Mouse (Mus musculus): ENCODE data around the gene Itprip. TPM values are rescaled to one million over a fixed set of nuclear protein-coding genes. Genes with fewer than 3 reads are reported as not detected.

Gene Itprip
- polyA plus RNA-seq (2015; fragmentation: Nextera tagmentation; extraction: Ambion mirVana), result 3.6 and 7.8 TPM in 2 replicates

GRCm38 (mm10) chr19:47919126-47919965, at the start of gene Itprip, which contains the start of gene Cfap43:
Gene Itprip (minus strand): TSS chr19:47919299.
Gene Cfap43 (minus strand): TSS chr19:47919287.
- Histone ChIP-seq H3K9ac (replicated peaks) (peak within 1 kb of the TSS; percentile 75), H3K9me3 (replicated peaks) (no peaks in the 10 kb centered on the region), H3K4me3 (replicated peaks) (peak within 1 kb of the TSS; percentile 76), H3K27me3 (replicated peaks) (no peaks in the 10 kb centered on the region), H3K36me3 (no peaks in the 10 kb centered on the region), H3K27ac (replicated peaks) (peak within 1 kb of the TSS; percentile 88), H3K4me1 (peaks cover 22% of the 10 kb centered on the region), H3K4me2 (peak within 1 kb of the TSS; percentile 94)
- peak; percentile 71 for ATAC-seq (ENCODE audit: low FRiP score)
- WGBS, result under 1% methylated on average over 48 of the region's 48 CpGs

- no peak for ATAC-seq (ENCODE audit: low FRiP score)
- no peaks in the 10 kb centered on the region; the same call in 1 of the 2 replicates for H3K4me1 ChIP-seq
- no peaks in the 10 kb centered on the region for H3K27me3 ChIP-seq (replicated peaks)
- H3K9me3 ChIP-seq (replicated peaks), result no peaks in the 10 kb centered on the region
- no peak overlapping the region for H3K4me3 ChIP-seq (replicated peaks)
- no peak overlapping the region for H3K9ac ChIP-seq (replicated peaks)
- H3K36me3 ChIP-seq, result no peaks in the 10 kb centered on the region
- H3K4me2 ChIP-seq, result no peak overlapping the region
- H3K27ac ChIP-seq (replicated peaks), result no peak overlapping the region
- 50% methylated on average over 13 of the region's 13 CpGs for WGBS
Observed at GRCm38 (mm10) chr19:47958181-47958580, 39.1 kb upstream of the Itprip start.

- ATAC-seq (ENCODE audit: low FRiP score), result no peak
- H3K27me3 ChIP-seq (replicated peaks), result no peaks in the 10 kb centered on the region
- no peak overlapping the region for H3K4me2 ChIP-seq
- H3K4me1 ChIP-seq, result no peaks in the 10 kb centered on the region; the same call in 1 of the 2 replicates
- no peak overlapping the region for H3K9ac ChIP-seq (replicated peaks)
- no peaks in the 10 kb centered on the region for H3K9me3 ChIP-seq (replicated peaks)
- H3K4me3 ChIP-seq (replicated peaks), result no peak overlapping the region
- no peaks in the 10 kb centered on the region for H3K36me3 ChIP-seq
- 38% methylated on average over 9 of the region's 9 CpGs for WGBS
- H3K27ac ChIP-seq (replicated peaks), result peak overlapping the region; percentile 52; the same call in 1 of the 2 replicates
Observed at GRCm38 (mm10) chr19:47953169-47953568, 34.1 kb upstream of the Itprip start.

- Histone ChIP-seq H3K4me2 (no peak overlapping the region), H3K4me3 (replicated peaks) (no peak overlapping the region), H3K27ac (replicated peaks) (no peak overlapping the region), H3K9me3 (replicated peaks) (no peaks in the 10 kb centered on the region), H3K9ac (replicated peaks) (no peak overlapping the region), H3K36me3 (no peaks in the 10 kb centered on the region), H3K4me1 (peaks cover 5% of the 10 kb centered on the region), H3K27me3 (replicated peaks) (no peaks in the 10 kb centered on the region)
- 90% methylated on average over 7 of the region's 7 CpGs for WGBS
- ATAC-seq (ENCODE audit: low FRiP score), result no peak
Observed at GRCm38 (mm10) chr19:47950946-47951345, 31.8 kb upstream of the Itprip start.

- Histone ChIP-seq H3K9ac (replicated peaks) (0 out of 2 replicates have a peak overlapping the region, but pooled peaks have one; percentile 10), H3K27ac (replicated peaks) (no peak overlapping the region), H3K36me3 (no peaks in the 10 kb centered on the region), H3K27me3 (replicated peaks) (no peaks in the 10 kb centered on the region), H3K4me2 (peak overlapping the region; percentile 27; the same call in 1 of the 2 replicates), H3K4me1 (peaks cover 5% of the 10 kb centered on the region), H3K4me3 (replicated peaks) (no peak overlapping the region), H3K9me3 (replicated peaks) (no peaks in the 10 kb centered on the region)
- no peak for ATAC-seq (ENCODE audit: low FRiP score)
- 54% methylated on average over 23 of the region's 23 CpGs for WGBS
Observed at GRCm38 (mm10) chr19:47946821-47947465, 27.8 kb upstream of the Itprip start.

- Histone ChIP-seq H3K4me3 (replicated peaks) (no peak overlapping the region), H3K4me2 (no peak overlapping the region), H3K9ac (replicated peaks) (no peak overlapping the region), H3K27ac (replicated peaks) (no peak overlapping the region), H3K27me3 (replicated peaks) (peaks cover 5% of the 10 kb centered on the region; the same call in 1 of the 2 replicates), H3K4me1 (peaks cover 17% of the 10 kb centered on the region), H3K36me3 (no peaks in the 10 kb centered on the region), H3K9me3 (replicated peaks) (no peaks in the 10 kb centered on the region)
- 86% methylated on average over 6 of the region's 6 CpGs for WGBS
- no peak for ATAC-seq (ENCODE audit: low FRiP score)
Observed at GRCm38 (mm10) chr19:47939361-47939760, 20.3 kb upstream of the Itprip start.

GRCm38 (mm10) chr19:47937443-47938406, 18.6 kb upstream of the Itprip start, which contains the start of gene Cfap58:
Gene Cfap58 (plus strand): TSS chr19:47937675.
- ATAC-seq (ENCODE audit: low FRiP score), result peak; percentile 92
- H3K4me3 ChIP-seq (replicated peaks), result peak within 1 kb of the TSS; percentile 45
- H3K9me3 ChIP-seq (replicated peaks), result no peaks in the 10 kb centered on the region
- peak within 1 kb of the TSS; percentile 83 for H3K4me2 ChIP-seq
- H3K9ac ChIP-seq (replicated peaks), result peak within 1 kb of the TSS; percentile 51
- peak within 1 kb of the TSS; percentile 58 for H3K27ac ChIP-seq (replicated peaks)
- H3K4me1 ChIP-seq, result peaks cover 17% of the 10 kb centered on the region
- WGBS, result 5% methylated on average over 41 of the region's 41 CpGs
- peaks cover 5% of the 10 kb centered on the region; the same call in 1 of the 2 replicates for H3K27me3 ChIP-seq (replicated peaks)
- no peaks in the 10 kb centered on the region for H3K36me3 ChIP-seq

GRCm38 (mm10) chr19:47936938-47937337, 17.8 kb upstream of the Itprip start:
- peak overlapping the region; percentile 45 for H3K4me3 ChIP-seq (replicated peaks)
- H3K27me3 ChIP-seq (replicated peaks), result peaks cover 5% of the 10 kb centered on the region; the same call in 1 of the 2 replicates
- peak overlapping the region; percentile 58; the same call in 1 of the 2 replicates for H3K27ac ChIP-seq (replicated peaks)
- H3K4me2 ChIP-seq, result peak overlapping the region; percentile 83
- H3K36me3 ChIP-seq, result no peaks in the 10 kb centered on the region
- ATAC-seq (ENCODE audit: low FRiP score), result no peak
- no peaks in the 10 kb centered on the region for H3K9me3 ChIP-seq (replicated peaks)
- H3K9ac ChIP-seq (replicated peaks), result peak overlapping the region; percentile 51
- WGBS, result 53% methylated on average over 9 of the region's 9 CpGs
- peaks cover 17% of the 10 kb centered on the region for H3K4me1 ChIP-seq

GRCm38 (mm10) chr19:47936490-47936889, 17.4 kb upstream of the Itprip start:
- no peak for ATAC-seq (ENCODE audit: low FRiP score)
- 92% methylated on average over 11 of the region's 11 CpGs for WGBS
- no peak overlapping the region for H3K4me2 ChIP-seq
- no peaks in the 10 kb centered on the region for H3K9me3 ChIP-seq (replicated peaks)
- H3K27me3 ChIP-seq (replicated peaks), result peaks cover 5% of the 10 kb centered on the region; the same call in 1 of the 2 replicates
- H3K27ac ChIP-seq (replicated peaks), result no peak overlapping the region
- peaks cover 17% of the 10 kb centered on the region for H3K4me1 ChIP-seq
- H3K4me3 ChIP-seq (replicated peaks), result no peak overlapping the region
- no peaks in the 10 kb centered on the region for H3K36me3 ChIP-seq
- H3K9ac ChIP-seq (replicated peaks), result no peak overlapping the region

- Histone ChIP-seq H3K4me3 (replicated peaks) (no peak overlapping the region), H3K9me3 (replicated peaks) (no peaks in the 10 kb centered on the region), H3K4me1 (peaks cover 17% of the 10 kb centered on the region), H3K27ac (replicated peaks) (no peak overlapping the region), H3K27me3 (replicated peaks) (peaks cover 5% of the 10 kb centered on the region; the same call in 1 of the 2 replicates), H3K36me3 (no peaks in the 10 kb centered on the region), H3K4me2 (no peak overlapping the region), H3K9ac (replicated peaks) (no peak overlapping the region)
- 88% methylated on average over 6 of the region's 6 CpGs for WGBS
- ATAC-seq (ENCODE audit: low FRiP score), result no peak
Observed at GRCm38 (mm10) chr19:47935530-47935929, 16.4 kb upstream of the Itprip start.
